Mouse (Mus musculus) spleen, adult 2 months (tissue): Measurements from ENCODE around the gene Gal.

Experiments used
- CTCF ChIP-seq: fragments of 200-500 bp; IDR thresholded peaks from 2 replicates; pipeline ENCODE4 v1.5.1; 2011; ENCODE audit warnings: mild to moderate bottlenecking, inconsistent platforms; ENCODE audit not compliant: insufficient read depth, insufficient read length, insufficient replicate concordance; ENCODE audit errors: extremely low read depth
- POLR2A ChIP-seq: fragments of 200-500 bp; IDR thresholded peaks from 2 replicates; pipeline ENCODE4 v1.6.1; 2011; ENCODE audit warnings: low read depth, low read length, inconsistent platforms

- TF ChIP-seq POLR2A (no peak), CTCF (no peak)
Measured at GRCm38 (mm10) chr19:3437980-3438379, 23.6 kb upstream of the Gal start.
